Mouse (Mus musculus): Measurements from ENCODE around the gene Odf3b.

- TF ChIP-seq CTCF (IDR thresholded peaks at IDR 0.05; ENCODE audit: low read depth) (no peak), EP300 (optimal IDR thresholded peaks at IDR 0.05) (no peak)
Observed at GRCm38 (mm10) chr15:89377362-89377761, 1.7 kb downstream of the Odf3b start.
